Mouse (Mus musculus) brain, embryonic 14.5 days (tissue): ENCODE data around the gene Nudt1. TPM values are rescaled to one million over a fixed set of nuclear protein-coding genes. Genes with fewer than 3 reads are reported as not detected.

ENCODE experiments used
- DNase-seq: peaks from one replicate; pipeline ENCODE4 v3.0.0-alpha.2; 2011; ENCODE audit warnings: low read depth
- CTCF ChIP-seq: fragments of 200-500 bp; IDR thresholded peaks from 2 replicates; pipeline ENCODE4 v1.5.1; 2012; ENCODE audit warnings: inconsistent platforms, mild to moderate bottlenecking, moderate library complexity, borderline replicate concordance; ENCODE audit not compliant: insufficient read depth, insufficient read length; ENCODE audit errors: extremely low read depth
- POLR2A ChIP-seq: fragments of 200-500 bp; IDR thresholded peaks from 2 replicates; pipeline ENCODE4 v1.6.1; 2012; ENCODE audit warnings: mild to moderate bottlenecking, inconsistent platforms, borderline replicate concordance; ENCODE audit not compliant: poor library complexity, insufficient read depth, insufficient read length, severe bottlenecking; ENCODE audit errors: extremely low read depth
- polyA plus RNA-seq: library from polyadenylated mRNA; depleted of rRNA; stranded (reverse); fragments of >200 nt; gene quantifications from 2 replicates; pipeline ENCODE4 v1.2.3, GENCODE M21; 2012

Gene Nudt1
- polyA plus RNA-seq, 1 experiment: 17.3 TPM

- DNase-seq: peak; percentile 52
- no peak for TF ChIP-seq CTCF
These were observed 510 bp downstream of the Nudt1 start for GRCm38 (mm10) chr5:140321756-140322575.

DNA sequence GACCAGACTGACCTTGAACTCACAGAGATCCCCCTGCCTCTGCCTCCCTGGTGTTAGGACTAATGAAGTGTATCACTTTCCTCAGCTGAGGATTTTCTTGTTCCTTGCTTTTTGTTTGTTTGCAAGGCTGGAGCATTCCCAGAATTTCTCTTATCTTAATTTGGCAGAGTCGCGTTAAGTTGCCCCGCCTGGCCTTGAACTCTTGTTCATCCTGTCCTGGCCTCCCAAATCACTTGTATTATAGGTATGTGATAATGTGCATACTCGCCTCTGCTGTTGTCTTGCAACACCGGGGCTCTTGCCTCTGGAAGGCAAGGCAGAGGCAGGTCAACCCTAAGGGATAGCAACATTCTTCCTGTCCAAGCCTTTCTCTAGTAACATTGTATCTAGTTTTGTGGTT, 2.6 kb downstream of the Nudt1 start:
- DNase-seq: no peak
- TF ChIP-seq CTCF (no peak), POLR2A (no peak)

GRCm38 (mm10) chr5:140331615-140332512, 10.4 kb downstream of the Nudt1 start, which contains the start of gene Mrm2:
Gene Mrm2 (minus strand): TSS chr5:140331898.
- TF ChIP-seq CTCF: peak; percentile 90
- TF ChIP-seq POLR2A: peak; percentile 57; the same call in 1 of the 2 replicates
- peak; percentile 85 for DNase-seq

- DNase-seq: no peak
- TF ChIP-seq CTCF (no peak), POLR2A (no peak)
These were observed 11.1 kb downstream of the Nudt1 start for GRCm38 (mm10) chr5:140332519-140332918.

GRCm38 (mm10) chr5:140333631-140334030, 12.2 kb downstream of the Nudt1 start:
- TF ChIP-seq POLR2A (no peak), CTCF (peak; percentile 24; the same call in 1 of the 2 replicates)
- DNase-seq: peak; percentile 42

DNA sequence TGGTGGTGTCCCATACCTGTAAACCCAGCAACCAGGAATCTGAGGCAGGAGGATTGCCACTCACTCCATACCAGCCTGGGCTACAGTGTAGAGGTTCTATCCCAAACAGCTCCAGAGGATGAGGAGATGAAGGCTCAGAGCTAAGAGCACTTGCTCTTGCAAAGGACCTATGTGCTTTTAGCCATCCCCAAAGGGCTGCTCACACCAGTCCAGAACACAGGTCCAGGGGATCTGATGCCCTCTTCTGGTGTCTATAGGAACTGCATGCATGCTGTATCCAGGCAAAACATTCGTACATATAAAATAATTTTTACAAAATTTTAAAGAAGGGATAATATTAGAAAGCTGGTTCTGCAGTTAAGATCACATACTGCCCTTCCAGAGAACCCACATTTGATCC, 15.2 kb downstream of the Nudt1 start:
- peak; percentile 53 for DNase-seq
- TF ChIP-seq POLR2A (no peak), CTCF (peak; percentile 79)

DNA sequence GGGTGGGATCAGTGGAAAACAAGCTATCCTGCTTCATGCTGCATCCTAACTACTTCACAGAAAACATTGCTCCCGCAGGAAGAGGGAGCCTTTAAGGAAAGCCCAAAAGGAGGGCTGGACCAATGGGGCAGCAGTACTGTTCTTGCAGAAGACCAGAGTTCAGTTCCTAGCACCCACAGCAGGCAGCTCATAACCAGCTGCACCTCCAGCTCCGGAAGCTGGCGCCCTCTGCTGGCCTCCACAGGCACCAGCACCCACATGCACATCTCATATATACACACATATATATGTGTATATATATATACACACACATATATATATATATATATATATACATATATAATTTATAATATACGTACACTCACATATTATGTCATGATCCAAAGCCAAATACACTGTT, 17.3 kb downstream of the Nudt1 start:
- TF ChIP-seq CTCF (peak; percentile 18; the same call in 1 of the 2 replicates), POLR2A (no peak)
- no peak for DNase-seq

- DNase-seq: no peak
- TF ChIP-seq POLR2A: no peak
These were observed 18.4 kb downstream of the Nudt1 start for GRCm38 (mm10) chr5:140339836-140340235.

- DNase-seq: no peak
- TF ChIP-seq CTCF (no peak), POLR2A (no peak)
These were observed 21.4 kb downstream of the Nudt1 start for GRCm38 (mm10) chr5:140342880-140343279.

GRCm38 (mm10) chr5:140345244-140345643, 23.8 kb downstream of the Nudt1 start:
- no peak for TF ChIP-seq CTCF
- no peak for TF ChIP-seq POLR2A
- no peak for DNase-seq

- DNase-seq: no peak
- TF ChIP-seq CTCF: no peak
- TF ChIP-seq POLR2A: no peak
These were observed 24.6 kb downstream of the Nudt1 start for GRCm38 (mm10) chr5:140346050-140346449.

GRCm38 (mm10) chr5:140349882-140350281, 28.4 kb downstream of the Nudt1 start:
- TF ChIP-seq POLR2A: no peak
- TF ChIP-seq CTCF: no peak
- no peak for DNase-seq
